Mouse (Mus musculus) heart, postnatal 0 days (tissue): ENCODE data around the gene Tln2.

ENCODE experiments used
- CTCF ChIP-seq: IDR thresholded peaks from 2 replicates; pipeline ENCODE4 v1.5.1; 2016; ENCODE audit warnings: antibody characterized with exemption, control low read depth, low read depth
- EP300 ChIP-seq: IDR thresholded peaks from 2 replicates; pipeline ENCODE4 v1.6.1; 2016; ENCODE audit warnings: antibody characterized with exemption, low read depth

- no peak for TF ChIP-seq CTCF
- TF ChIP-seq EP300, result no peak
Observed at GRCm38 (mm10) chr9:67607268-67607667, 47.8 kb upstream of the Tln2 start.
